Mouse (Mus musculus) layer of hippocampus, adult 9-11 months (tissue): ENCODE measurements around the gene Exosc8.
"Not testable (repeated sequence)": the region's sequence is repeated elsewhere in the genome, so short reads cannot be mapped to it uniquely, and the experiment has no call there.

Experiments
- DNase-seq: peaks from one replicate; pipeline ENCODE4 v3.0.0; 2022

Gene Exosc8

GRCm38 (mm10) chr3:54734411-54735246 is 564 bp downstream of the Exosc8 start:
- DNase-seq = peak; percentile 87

GRCm38 (mm10) chr3:54732371-54732770 is 2.8 kb downstream of the Exosc8 start:
- no peak for DNase-seq

DNA sequence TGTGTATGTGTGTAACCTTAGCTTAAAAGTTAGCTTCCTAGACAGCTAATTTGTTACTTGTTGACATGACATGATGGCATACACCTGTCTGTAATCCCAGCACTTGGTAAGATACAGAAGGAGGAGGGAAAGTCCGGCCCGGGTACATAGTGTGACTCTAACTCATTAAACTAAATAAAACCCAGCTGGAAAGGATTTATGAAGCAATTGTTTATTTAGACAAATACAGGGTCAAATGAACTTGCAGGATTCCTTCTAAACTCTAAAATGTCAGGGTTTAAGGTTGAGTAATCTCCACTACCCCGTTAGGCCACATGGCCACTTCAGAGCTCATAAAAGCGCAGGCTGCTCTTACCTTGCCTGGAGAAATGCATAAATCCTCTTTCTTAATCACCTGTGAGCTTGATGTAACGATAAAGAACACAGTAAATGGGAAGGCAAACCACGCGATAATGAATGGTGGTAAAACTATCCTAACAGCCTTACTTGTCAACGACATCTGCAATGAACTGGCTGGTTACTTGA is 3.5 kb downstream of the Exosc8 start:
- DNase-seq = no peak

DNA sequence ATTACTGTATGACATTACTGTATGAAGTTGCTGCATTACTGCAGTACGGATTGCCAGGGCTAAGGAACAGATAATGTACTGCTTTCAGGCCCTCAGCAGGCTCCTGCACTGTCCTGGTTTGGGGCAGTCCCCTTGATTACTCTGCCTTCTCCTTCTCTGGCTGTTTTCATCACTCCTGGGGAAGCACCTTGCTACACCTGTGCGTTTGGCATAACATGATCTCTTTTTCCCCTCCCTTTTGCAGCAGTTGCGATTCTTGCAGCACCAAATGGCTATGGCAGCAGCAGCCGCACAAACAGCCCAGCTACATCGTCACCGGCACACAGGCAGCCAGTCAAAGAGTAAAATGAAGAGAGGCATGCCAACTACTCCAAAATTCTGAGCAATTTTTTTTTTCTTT is 7.1 kb downstream of the Exosc8 start:
- DNase-seq = no peak

GRCm38 (mm10) chr3:54727588-54727987 is 7.6 kb downstream of the Exosc8 start:
- no peak for DNase-seq

DNA sequence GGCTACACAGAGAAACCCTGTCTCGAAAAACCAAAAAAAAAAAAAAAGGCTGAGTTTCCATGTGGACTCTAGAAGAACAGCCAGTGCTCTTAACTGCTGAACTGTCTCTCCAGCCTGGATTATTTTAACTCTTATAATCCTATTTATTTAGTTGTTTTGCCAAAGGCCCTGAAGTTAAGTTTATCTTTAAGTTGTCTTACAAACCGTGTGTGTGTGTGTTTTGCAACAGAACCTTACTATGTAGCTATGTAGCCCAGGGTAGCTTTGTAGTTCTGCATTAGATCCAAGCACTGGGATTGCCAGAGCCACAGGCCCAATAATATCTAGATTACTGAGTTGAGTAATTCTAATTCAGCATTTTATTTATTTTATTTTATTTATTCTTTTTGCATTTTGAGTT is 9.8 kb downstream of the Exosc8 start:
- DNase-seq = no peak

GRCm38 (mm10) chr3:54723741-54724500 is 11.3 kb downstream of the Exosc8 start:
- peak; percentile 72 for DNase-seq

DNA sequence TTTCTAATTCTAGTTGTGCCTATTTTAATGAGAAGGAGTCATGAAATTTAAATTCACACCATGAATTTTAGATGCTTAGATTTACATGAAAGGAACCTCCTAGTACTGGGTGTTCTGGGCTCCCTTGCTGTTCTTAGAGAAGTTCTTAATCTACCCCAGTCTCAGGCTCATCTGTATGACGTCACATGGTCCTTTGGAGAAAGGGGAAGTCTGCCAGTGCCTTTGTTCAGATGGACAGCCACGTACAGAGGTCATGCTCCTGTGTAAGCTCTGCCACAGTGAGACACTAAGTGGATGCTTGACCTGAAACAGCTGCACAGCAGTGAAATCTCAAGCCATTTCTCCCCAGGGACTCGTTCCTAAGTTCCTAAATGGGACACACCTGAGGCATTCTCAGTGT is 16.2 kb downstream of the Exosc8 start:
- peak; percentile 69 for DNase-seq

DNA sequence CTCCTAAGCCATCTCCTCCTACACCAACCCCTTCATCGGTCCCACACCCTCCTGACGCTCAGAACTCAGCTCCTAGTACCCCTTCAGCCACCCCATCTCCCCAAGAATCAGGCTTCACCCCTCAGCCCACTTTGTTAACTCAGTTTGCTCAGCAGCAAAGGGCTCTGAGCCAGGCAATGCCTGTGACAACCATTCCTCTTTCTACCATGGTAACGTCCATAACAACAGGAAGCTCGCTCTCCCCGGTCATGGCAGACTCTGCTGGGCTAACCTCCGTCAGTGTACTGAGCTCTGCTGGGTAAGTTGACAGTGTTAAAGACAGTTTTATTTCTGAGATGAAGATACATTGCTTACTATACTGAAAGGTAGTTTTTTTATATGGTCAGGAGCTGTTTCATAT is 17.8 kb downstream of the Exosc8 start:
- no peak for DNase-seq

GRCm38 (mm10) chr3:54715461-54715860 is 19.7 kb downstream of the Exosc8 start:
- peak; percentile 28 for DNase-seq

GRCm38 (mm10) chr3:54714253-54714652 is 20.9 kb downstream of the Exosc8 start, which contains the start of gene Gm21958:
Gm21958 (minus strand) TSS chr3:54714353.
- no peak for DNase-seq

DNA sequence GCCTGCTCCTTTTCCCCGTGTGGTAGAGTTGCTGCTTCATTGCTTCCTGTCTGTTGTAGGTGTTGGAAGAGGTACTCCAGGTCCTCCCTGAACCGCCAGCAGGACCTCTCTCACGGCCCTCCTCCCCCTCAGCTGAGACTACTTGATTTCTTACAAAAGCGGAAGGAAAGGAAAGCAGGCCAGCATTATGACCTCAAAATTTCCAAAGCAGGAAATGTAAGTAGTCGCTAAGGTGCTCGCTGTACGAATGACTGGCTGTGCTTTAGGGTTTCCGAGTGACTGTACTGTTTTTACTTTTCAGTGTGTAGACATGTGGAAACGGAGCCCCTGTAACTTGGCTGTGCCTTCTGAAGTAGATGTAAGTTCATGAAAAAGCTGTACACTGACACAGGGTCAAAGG is 26.2 kb downstream of the Exosc8 start:
- no peak for DNase-seq

- not testable (repeated sequence) for DNase-seq
Observed at GRCm38 (mm10) chr3:54704106-54704505, 31.1 kb downstream of the Exosc8 start.

GRCm38 (mm10) chr3:54699759-54700301 is 35.4 kb downstream of the Exosc8 start:
- DNase-seq = no peak

DNA sequence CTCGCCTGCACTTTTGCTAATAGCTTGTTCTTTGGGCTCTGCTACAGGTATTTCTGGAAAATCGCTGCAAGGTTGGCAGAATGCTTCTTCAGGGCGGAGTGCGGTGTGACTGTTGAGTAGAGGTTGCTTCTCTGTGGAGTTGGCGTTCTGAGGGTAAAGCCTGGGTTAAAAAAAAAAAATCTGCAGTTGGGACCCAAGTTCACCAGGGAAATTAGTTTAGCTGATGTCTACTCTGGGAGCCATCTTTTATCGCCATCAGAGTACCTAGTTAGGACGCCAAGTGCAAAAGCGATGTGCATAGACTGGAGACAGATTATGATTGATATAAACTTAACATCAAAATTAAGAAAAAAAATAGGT is 42.2 kb downstream of the Exosc8 start:
- DNase-seq = no peak

DNA sequence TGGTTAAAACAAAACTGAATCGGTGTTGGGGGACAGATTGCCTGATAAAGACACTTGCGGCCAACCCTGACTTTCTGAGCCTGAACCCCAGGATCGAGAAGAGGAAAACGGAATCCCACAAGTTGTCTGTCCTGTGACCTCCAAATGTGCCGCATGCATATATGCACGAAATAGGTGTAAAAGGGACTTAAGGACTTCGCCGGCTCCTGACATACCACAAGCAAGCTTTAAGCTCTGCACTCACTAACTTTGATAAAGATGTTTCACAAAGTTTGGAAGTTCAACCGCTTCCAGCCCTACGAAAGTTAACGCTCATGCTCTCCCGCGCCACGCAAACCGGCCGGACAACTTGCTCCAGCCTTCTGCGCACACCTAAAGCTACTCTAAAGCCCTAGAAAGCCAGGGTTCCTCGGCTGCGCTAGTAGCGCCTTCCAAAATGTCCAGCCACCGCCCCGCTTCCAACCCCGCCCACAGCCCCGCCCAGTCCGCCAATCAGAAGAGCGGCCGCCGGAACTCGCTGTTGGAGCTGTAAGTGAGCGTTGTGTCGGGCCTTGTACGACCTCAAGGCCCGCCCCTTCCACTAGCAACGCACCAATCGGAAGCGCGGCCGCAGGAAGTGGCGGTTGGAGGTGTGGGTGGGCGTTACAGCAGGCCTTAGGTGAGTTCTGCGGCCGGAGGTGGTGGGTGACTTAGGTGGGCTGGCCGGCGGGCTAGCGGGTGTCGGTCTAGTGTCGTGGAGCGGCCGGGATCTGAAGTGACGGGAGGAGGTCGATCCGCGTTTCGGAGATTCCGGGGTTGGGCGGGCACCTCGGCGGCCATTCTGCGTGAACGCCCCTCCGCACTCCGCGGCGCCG is 42.8 kb downstream of the Exosc8 start, which contains the start of gene Supt20:
TSS of gene Supt20 (plus strand) at position 606 of the 854 bp plus-strand sequence.
- peak; percentile 96 for DNase-seq

DNA sequence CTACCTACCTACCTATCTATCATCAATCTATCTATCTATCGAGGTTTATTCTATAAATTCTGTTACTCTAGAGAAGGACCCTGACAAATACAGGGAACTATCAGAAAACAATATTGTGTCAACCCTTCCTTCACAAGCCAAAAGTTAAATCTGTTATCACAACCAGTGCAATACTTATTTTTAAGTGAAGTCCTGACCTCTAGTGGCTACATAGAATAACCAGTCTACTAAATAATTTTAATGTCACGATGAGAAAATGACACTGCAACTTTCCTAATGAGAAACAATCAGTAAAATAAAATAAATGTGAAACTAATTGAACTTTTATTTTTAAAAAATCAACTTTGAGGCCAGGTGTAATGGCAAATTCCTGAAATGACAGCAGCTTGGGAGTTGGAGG is 46.1 kb downstream of the Exosc8 start:
- DNase-seq = no peak

GRCm38 (mm10) chr3:54687245-54687644 is 47.9 kb downstream of the Exosc8 start:
- DNase-seq = no peak

DNA sequence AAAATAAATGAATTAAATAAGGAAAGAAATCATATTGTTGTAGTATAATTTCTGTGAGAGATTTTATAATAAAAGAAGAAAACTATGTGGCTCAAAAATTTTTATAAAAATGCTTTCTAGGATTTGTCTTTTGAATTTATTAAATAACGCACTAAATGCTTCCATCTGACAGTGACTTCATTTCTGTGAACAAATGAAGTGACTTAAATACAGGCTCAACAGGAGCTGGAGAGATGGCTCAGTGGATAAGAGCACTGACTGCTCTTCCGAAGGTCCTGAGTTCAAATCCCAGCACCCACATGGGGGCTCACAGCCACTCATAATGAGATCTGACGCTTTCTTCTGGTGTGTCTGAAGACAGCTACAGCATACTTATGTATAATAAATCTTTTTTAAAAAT is 50.0 kb downstream of the Exosc8 start:
- DNase-seq = no peak

DNA sequence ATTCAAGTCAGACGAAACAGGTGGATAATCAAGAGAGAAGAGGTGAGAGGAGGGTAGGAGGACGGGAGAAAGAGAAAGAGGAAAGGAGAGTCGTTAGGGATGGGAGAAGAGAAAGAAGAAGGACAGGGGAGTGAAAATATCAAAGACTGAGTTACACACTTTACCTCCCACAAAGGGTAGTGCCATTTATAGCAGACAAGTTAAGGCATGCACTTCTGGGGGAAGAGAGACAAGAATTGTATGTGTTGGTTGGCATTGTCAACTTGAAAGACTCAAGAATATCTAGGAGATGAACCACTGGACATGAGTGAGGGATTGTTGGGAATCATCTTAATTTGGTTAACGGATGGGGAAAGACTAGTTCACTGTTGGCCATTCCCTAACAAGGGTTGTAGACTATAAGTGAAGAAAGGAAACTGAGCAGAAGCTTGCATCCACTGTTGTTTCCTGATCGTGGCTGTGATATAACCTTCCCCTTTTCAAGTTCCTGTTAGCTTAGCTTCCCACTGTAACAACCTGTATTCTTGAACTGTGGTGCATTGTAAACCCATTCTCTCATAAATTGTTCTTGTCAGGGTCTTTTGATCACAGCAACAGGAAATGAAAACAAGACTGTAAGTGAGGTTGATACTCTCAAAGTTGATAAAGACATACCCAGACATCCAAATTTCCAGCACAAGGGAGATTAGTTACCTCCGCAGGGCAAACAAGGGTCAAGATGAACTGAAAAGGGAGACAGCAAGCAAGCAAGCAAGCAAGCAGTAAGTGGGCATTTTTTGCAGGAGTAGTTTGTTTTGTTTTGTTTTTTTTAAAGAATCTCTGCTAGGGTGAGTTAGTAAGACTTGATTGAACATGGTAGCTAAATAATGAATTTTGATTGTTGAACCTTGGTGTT is 53.6 kb downstream of the Exosc8 start:
- no peak for DNase-seq
